Mouse (Mus musculus): ENCODE results near the gene Pde7b. TPM values are rescaled to one million over a fixed set of nuclear protein-coding genes. Genes with fewer than 3 reads are reported as not detected.
A peak's percentile ranks its signal among the peaks of the same experiment; 100 is the strongest.
"Not testable (repeated sequence)": the region's sequence is repeated elsewhere in the genome, so short reads cannot be mapped to it uniquely, and the experiment has no call there.

Pde7b gene
- polyA plus RNA-seq, 1 experiment from 2014 or later: 2.1 TPM

DNA sequence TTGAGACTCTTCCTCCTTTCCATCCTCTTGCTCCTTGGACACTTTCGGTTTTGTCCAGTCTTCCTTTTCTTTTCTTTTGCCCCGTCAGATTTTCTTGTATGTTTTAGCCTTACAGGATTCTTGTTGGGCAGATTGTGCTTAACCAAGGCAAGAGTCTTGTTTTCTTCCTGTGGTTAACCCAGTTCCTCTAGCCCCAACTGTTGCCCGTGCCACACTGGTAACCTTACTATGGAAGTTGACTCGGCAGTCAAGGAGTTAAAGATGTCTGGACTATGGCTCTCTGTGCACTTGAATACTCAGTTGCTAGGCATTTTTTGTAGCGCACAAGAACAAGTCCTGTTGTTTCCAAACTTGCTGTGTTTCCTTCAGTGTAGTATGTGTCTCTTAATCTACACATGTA lies 193.0 kb downstream of the Pde7b start:
- Histone ChIP-seq H3K4me2 (ENCODE audit: low read length) (no peak overlapping the region), H3K27ac (no peak overlapping the region), H3K9ac (ENCODE audit: low read depth, low read length) (no peak overlapping the region), H3K4me3 (replicated peaks; ENCODE audit: low read depth, low read length) (no peak overlapping the region), H3K9me3 (replicated peaks; ENCODE audit: low read length) (no peaks in the 10 kb centered on the region), H3K27me3 (ENCODE audit: insufficient read depth, low read length) (no peaks in the 10 kb centered on the region), H3K4me1 (replicated peaks; ENCODE audit: insufficient read depth, low read length) (peaks cover 2% of the 10 kb centered on the region; the same call in 1 of the 2 replicates), H3K36me3 (ENCODE audit: insufficient read depth, low read length) (no peaks in the 10 kb centered on the region)
- no peak for TF ChIP-seq CTCF (IDR thresholded peaks at IDR 0.05; ENCODE audit: low read depth)
- WGBS: 85% methylated on average over 5 of the region's 5 CpGs
- DNase-seq (ENCODE audit: low spot score) (no peak), ATAC-seq (replicated peaks; ENCODE audit: low FRiP score, low read depth) (no peak)

DNA sequence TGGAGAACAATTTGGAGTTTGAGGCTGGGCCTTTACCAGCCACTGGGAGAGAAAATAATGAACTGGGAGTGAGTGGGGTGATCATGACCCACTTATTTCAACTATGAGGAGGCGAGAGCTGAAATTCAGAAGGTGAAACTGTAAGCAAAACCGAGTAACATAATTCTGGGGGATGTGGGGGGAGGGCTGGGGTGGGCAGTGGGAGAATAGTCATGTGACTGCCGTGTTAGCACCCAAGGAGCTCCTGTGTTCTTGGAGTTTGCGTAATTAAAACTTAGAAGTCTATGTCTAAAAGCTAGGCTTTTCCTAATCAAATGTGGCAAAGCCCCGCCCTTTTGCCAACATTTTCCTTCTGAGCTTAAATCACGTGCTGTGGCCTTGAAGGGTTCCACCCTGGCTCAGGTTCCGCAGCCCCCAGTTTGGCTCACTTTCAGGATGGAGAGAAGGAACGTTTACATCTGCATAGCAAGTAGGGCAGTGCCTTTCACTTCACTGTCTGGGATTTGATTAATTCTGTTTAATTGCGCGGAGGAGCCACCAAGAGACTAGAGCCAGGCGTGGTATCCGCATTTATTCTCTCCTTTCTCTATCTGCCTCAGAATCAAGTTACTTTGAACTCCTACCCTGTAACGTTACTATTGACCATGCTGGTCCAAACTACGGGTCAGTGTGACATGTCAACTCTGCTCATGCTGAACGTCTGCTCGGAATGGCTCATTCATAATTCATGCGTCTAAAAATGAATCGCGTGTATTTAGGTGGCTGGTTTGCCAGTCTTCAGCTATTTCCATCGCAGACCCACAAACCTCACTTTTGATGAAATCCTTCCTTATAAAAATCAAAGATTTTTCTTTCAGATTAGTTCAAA lies 196.1 kb downstream of the Pde7b start:
- H3K4me3 ChIP-seq (replicated peaks; ENCODE audit: low read depth, low read length): no peak overlapping the region
- H3K4me1 ChIP-seq (replicated peaks; ENCODE audit: insufficient read depth, low read length): peaks cover under 1% of the 10 kb centered on the region; the same call in 1 of the 2 replicates
- no peaks in the 10 kb centered on the region for H3K9me3 ChIP-seq (replicated peaks; ENCODE audit: low read length)
- no peak; the same call in 1 of the 2 replicates for ATAC-seq (replicated peaks; ENCODE audit: low FRiP score, low read depth)
- H3K27ac ChIP-seq: no peak overlapping the region
- no peaks in the 10 kb centered on the region for H3K36me3 ChIP-seq (ENCODE audit: insufficient read depth, low read length)
- no peaks in the 10 kb centered on the region for H3K27me3 ChIP-seq (ENCODE audit: insufficient read depth, low read length)
- H3K4me2 ChIP-seq (ENCODE audit: low read length): peak overlapping the region; percentile 30
- no peak for TF ChIP-seq CTCF (IDR thresholded peaks at IDR 0.05; ENCODE audit: low read depth)
- WGBS: 50% methylated on average over 20 of the region's 20 CpGs
- H3K9ac ChIP-seq (ENCODE audit: low read depth, low read length): no peak overlapping the region
- DNase-seq (ENCODE audit: low spot score): peak; percentile 64

DNA sequence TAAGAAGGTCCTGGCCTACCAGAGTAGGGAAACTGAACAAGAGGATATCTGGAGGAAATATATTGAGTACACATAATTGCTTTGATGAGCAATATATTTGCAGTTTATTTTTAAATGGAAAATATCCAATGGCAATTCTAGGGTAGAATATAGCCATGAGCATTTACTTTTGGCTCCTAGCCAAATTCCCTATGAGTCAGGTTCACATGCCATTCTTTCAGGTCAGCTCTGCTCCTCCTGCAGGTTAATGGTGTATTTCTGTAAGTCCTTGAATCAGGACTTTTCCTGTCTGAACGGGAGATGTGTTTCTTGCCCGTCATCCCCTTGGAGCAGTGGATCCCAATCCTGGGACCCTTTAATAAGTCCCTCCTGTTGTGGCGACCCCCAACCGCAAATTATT lies 197.1 kb downstream of the Pde7b start:
- Histone ChIP-seq H3K9me3 (replicated peaks; ENCODE audit: low read length) (no peaks in the 10 kb centered on the region), H3K4me3 (replicated peaks; ENCODE audit: low read depth, low read length) (no peak overlapping the region), H3K27ac (no peak overlapping the region), H3K4me1 (replicated peaks; ENCODE audit: insufficient read depth, low read length) (no peaks in the 10 kb centered on the region; the same call in 1 of the 2 replicates), H3K9ac (ENCODE audit: low read depth, low read length) (no peak overlapping the region), H3K36me3 (ENCODE audit: insufficient read depth, low read length) (no peaks in the 10 kb centered on the region), H3K27me3 (ENCODE audit: insufficient read depth, low read length) (no peaks in the 10 kb centered on the region), H3K4me2 (ENCODE audit: low read length) (no peak overlapping the region)
- TF ChIP-seq CTCF (IDR thresholded peaks at IDR 0.05; ENCODE audit: low read depth): no peak; the same call in 1 of the 2 replicates
- WGBS: 66% methylated on average over 4 of the region's 4 CpGs
- ATAC-seq (replicated peaks; ENCODE audit: low FRiP score, low read depth): no peak
- DNase-seq (ENCODE audit: low spot score): no peak

DNA sequence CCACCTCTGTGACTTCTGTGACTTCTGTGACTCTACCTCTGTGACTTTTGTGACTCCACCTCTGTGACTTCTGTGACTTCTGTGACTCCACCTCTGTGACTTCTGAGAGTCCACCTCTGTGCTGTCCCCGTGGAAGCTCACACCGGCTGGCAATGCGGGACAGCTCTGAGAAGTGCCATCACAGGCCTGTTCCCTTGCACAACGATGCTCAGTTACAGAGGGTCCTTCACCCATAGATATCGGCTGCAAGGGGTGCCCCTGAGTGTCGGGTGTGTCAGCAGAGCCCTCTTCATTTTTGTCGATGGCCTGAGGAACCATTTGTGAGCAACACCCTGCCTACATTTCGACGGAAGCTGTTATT lies 206.4 kb downstream of the Pde7b start:
- Histone ChIP-seq H3K4me1 (replicated peaks; ENCODE audit: insufficient read depth, low read length) (no peaks in the 10 kb centered on the region), H3K36me3 (ENCODE audit: insufficient read depth, low read length) (no peaks in the 10 kb centered on the region), H3K4me2 (ENCODE audit: low read length) (no peak overlapping the region), H3K27me3 (ENCODE audit: insufficient read depth, low read length) (no peaks in the 10 kb centered on the region), H3K9ac (ENCODE audit: low read depth, low read length) (no peak overlapping the region), H3K4me3 (replicated peaks; ENCODE audit: low read depth, low read length) (no peak overlapping the region), H3K9me3 (replicated peaks; ENCODE audit: low read length) (no peaks in the 10 kb centered on the region), H3K27ac (no peak overlapping the region)
- WGBS: 81% methylated on average over 9 of the region's 9 CpGs
- DNase-seq (ENCODE audit: low spot score): no peak
- ATAC-seq (replicated peaks; ENCODE audit: low FRiP score, low read depth): no peak
- no peak for TF ChIP-seq CTCF (IDR thresholded peaks at IDR 0.05; ENCODE audit: low read depth)

DNA sequence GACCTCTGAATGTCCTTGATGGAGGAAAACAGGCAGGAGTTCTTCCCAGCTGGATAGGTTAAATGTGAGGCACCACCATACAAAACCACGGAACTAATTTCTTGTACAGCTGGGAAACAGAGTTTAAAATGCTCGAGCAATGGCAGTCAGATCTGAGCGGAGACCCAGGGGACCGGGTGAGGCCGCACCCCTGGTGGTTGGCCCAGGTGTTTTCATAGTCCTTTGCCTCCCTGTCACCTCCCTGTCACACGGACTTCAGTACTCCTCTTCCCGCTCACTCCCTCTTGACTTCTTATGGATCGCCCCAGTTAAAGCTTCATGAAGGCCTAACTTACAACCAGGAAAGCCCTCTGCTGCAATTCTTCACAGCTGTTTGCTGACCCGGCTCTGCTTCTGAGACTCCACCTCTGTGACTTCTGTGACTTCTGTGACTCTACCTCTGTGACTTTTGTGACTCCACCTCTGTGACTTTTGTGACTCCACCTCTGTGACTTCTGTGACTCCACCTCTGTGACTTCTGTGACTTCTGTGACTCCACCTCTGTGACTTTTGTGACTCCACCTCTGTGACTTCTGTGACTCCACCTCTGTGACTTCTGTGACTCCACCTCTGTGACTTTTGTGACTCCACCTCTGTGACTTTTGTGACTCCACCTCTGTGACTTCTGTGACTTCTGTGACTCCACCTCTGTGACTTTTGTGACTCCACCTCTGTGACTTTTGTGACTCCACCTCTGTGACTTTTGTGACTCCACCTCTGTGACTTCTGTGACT lies 206.9 kb downstream of the Pde7b start:
- H3K4me3 ChIP-seq (replicated peaks; ENCODE audit: low read depth, low read length); DNase-seq (ENCODE audit: low spot score); H3K9ac ChIP-seq (ENCODE audit: low read depth, low read length); H3K36me3 ChIP-seq (ENCODE audit: insufficient read depth, low read length); H3K4me2 ChIP-seq (ENCODE audit: low read length); H3K4me1 ChIP-seq (replicated peaks; ENCODE audit: insufficient read depth, low read length); ATAC-seq (replicated peaks; ENCODE audit: low FRiP score, low read depth); H3K27ac ChIP-seq; H3K9me3 ChIP-seq (replicated peaks; ENCODE audit: low read length); H3K27me3 ChIP-seq (ENCODE audit: insufficient read depth, low read length): not testable (repeated sequence)
- WGBS: 76% methylated on average over 9 of the region's 9 CpGs

DNA sequence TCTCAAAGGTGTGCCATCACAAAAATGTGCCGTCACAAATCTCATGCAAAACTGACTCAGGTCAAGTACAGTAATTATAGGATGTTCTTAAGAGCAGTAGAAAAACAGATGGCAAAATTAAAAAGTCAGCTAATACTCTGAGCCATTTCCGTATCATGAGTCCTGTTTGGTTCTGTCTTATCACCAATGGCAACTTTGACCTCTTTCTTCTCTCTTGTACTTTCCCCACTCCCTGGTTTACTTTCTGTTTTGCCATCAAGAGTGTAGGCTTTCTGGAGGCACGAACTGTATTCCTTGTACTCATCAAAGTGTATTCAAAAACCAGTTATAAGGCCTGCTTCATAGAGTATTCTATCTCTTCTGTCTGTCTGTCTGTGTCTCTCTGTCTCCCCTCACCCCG lies 211.0 kb downstream of the Pde7b start:
- DNase-seq (ENCODE audit: low spot score): no peak
- 89% methylated on average over 4 of the region's 4 CpGs for WGBS
- no peaks in the 10 kb centered on the region for H3K4me1 ChIP-seq (replicated peaks; ENCODE audit: insufficient read depth, low read length)
- no peaks in the 10 kb centered on the region for H3K36me3 ChIP-seq (ENCODE audit: insufficient read depth, low read length)
- no peak for TF ChIP-seq CTCF (IDR thresholded peaks at IDR 0.05; ENCODE audit: low read depth)
- no peaks in the 10 kb centered on the region for H3K9me3 ChIP-seq (replicated peaks; ENCODE audit: low read length)
- no peak overlapping the region for H3K9ac ChIP-seq (ENCODE audit: low read depth, low read length)
- H3K4me3 ChIP-seq (replicated peaks; ENCODE audit: low read depth, low read length): no peak overlapping the region
- no peak for ATAC-seq (replicated peaks; ENCODE audit: low FRiP score, low read depth)
- H3K4me2 ChIP-seq (ENCODE audit: low read length): no peak overlapping the region
- no peak overlapping the region for H3K27ac ChIP-seq
- no peaks in the 10 kb centered on the region for H3K27me3 ChIP-seq (ENCODE audit: insufficient read depth, low read length)

Measured in kidney, postnatal 0 days (tissue).